Mouse (Mus musculus) bone marrow, adult 2 months (tissue): ENCODE measurements at regions not wholly inside any gene's neighbourhood (a gene's known extent, or its start where the extent isn't known, plus 50 kb on each side); places are given as distances from the start of the nearest gene placed in this dataset.

Experiments used
- H3K27ac ChIP-seq: fragments of 200-500 bp; 2 replicates; pipeline ENCODE4 v1.5.1; 2012; ENCODE audit warnings: low read depth, mild to moderate bottlenecking, control low read depth, inconsistent platforms, low read length; ENCODE audit not compliant: control insufficient read depth, poor library complexity, insufficient read depth
- H3K4me1 ChIP-seq: fragments of 200-500 bp; 2 replicates; pipeline ENCODE4 v1.6.1; 2011; ENCODE audit warnings: low read length; ENCODE audit not compliant: control insufficient read depth, insufficient read depth
- H3K4me3 ChIP-seq: fragments of 200-500 bp; replicated peaks from 2 replicates; pipeline ENCODE3; 2011; ENCODE audit warnings: mild to moderate bottlenecking, low read depth, low read length, control low read depth; ENCODE audit not compliant: control insufficient read depth
- CTCF ChIP-seq: fragments of 200-500 bp; IDR thresholded peaks from 2 replicates; pipeline ENCODE4 v1.5.1; 2011; ENCODE audit warnings: low read length, control low read depth; ENCODE audit not compliant: control insufficient read depth, insufficient read depth
- POLR2A ChIP-seq: fragments of 200-500 bp; IDR thresholded peaks from 2 replicates; pipeline ENCODE4 v1.6.1; 2011; ENCODE audit warnings: low read depth, mild to moderate bottlenecking, control low read depth, low read length, borderline replicate concordance; ENCODE audit not compliant: control insufficient read depth
- WGBS: fragments of 180-500 bp; shearing (Covaris S2); methylation state at CpG from one replicate; pipeline ENCODE4 v1.1.7; 2018; 5-methylcytosine and 5-hydroxymethylcytosine counted together

GRCm38 (mm10) chr12:107119076-107119475, 369.4 kb upstream of the 3110018I06Rik start:
- H3K27ac ChIP-seq: no peak overlapping the region
- TF ChIP-seq POLR2A: no peak
- TF ChIP-seq CTCF: no peak
- no peak overlapping the region for H3K4me3 ChIP-seq
- no peaks in the 10 kb centered on the region for H3K4me1 ChIP-seq
- 63% methylated on average over 10 of the region's 10 CpGs for WGBS

GRCm38 (mm10) chr12:107120486-107121186, 367.8 kb upstream of the 3110018I06Rik start:
- WGBS: 81% methylated on average over 21 of the region's 21 CpGs
- TF ChIP-seq CTCF: no peak
- TF ChIP-seq POLR2A: no peak
- H3K4me1 ChIP-seq: no peaks in the 10 kb centered on the region
- no peak overlapping the region for H3K27ac ChIP-seq
- no peak overlapping the region for H3K4me3 ChIP-seq

- Histone ChIP-seq H3K4me3 (no peak overlapping the region), H3K4me1 (no peaks in the 10 kb centered on the region), H3K27ac (no peak overlapping the region)
- TF ChIP-seq POLR2A (no peak), CTCF (no peak)
- 58% methylated on average over 4 of the region's 4 CpGs for WGBS
Observed at GRCm38 (mm10) chr12:107121990-107122389, 366.4 kb upstream of the 3110018I06Rik start.

- H3K4me1 ChIP-seq: no peaks in the 10 kb centered on the region
Observed at GRCm38 (mm10) chr12:107123661-107124060, 364.8 kb upstream of the 3110018I06Rik start.

GRCm38 (mm10) chr12:107124263-107124885, 364.1 kb upstream of the 3110018I06Rik start:
- H3K4me1 ChIP-seq: no peaks in the 10 kb centered on the region
- 93% methylated on average over 17 of the region's 17 CpGs for WGBS

More at GRCm38 (mm10) chr12:107123661-107124060, 364.8 kb upstream of the 3110018I06Rik start:
- Histone ChIP-seq H3K4me3 (no peak overlapping the region), H3K27ac (no peak overlapping the region)
- 83% methylated on average over 8 of the region's 8 CpGs for WGBS
- TF ChIP-seq CTCF (no peak), POLR2A (no peak)

GRCm38 (mm10) chr12:107125201-107125600, 363.2 kb upstream of the 3110018I06Rik start:
- Histone ChIP-seq H3K4me1 (no peaks in the 10 kb centered on the region), H3K4me3 (no peak overlapping the region), H3K27ac (no peak overlapping the region)
- TF ChIP-seq POLR2A: no peak
- no peak for TF ChIP-seq CTCF
- WGBS: 76% methylated on average over 7 of the region's 7 CpGs

More at GRCm38 (mm10) chr12:107124263-107124885, 364.1 kb upstream of the 3110018I06Rik start:
- no peak overlapping the region for H3K27ac ChIP-seq
- TF ChIP-seq CTCF (no peak), POLR2A (no peak)
- H3K4me3 ChIP-seq: no peak overlapping the region

- Histone ChIP-seq H3K27ac (no peak overlapping the region), H3K4me3 (no peak overlapping the region), H3K4me1 (no peaks in the 10 kb centered on the region)
- TF ChIP-seq CTCF (no peak), POLR2A (no peak)
- WGBS: 73% methylated on average over 10 of the region's 10 CpGs
Observed at GRCm38 (mm10) chr12:107126056-107126455, 362.4 kb upstream of the 3110018I06Rik start.

DNA sequence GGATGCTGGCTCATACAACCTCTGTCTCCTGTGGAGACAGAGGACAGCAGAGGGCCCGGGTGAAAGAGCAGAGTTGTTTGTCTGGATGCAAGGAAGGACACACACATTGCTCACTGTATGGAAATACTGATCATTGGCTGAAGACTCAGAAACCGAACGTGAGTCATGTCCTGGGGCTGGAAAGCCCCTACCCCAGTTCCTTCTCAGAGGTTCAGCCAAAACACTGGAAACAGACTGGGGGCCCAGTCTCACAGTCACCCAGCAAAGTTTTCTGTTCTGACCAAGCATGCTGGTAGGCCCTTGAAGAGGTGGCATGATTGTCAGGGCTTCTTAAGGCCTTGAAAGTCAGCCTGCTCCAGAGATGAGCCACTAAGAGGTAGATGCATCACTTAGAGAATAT, 360.8 kb upstream of the 3110018I06Rik start:
- no peak overlapping the region for H3K4me3 ChIP-seq
- H3K4me1 ChIP-seq: no peaks in the 10 kb centered on the region
- TF ChIP-seq CTCF: no peak
- no peak for TF ChIP-seq POLR2A
- no peak overlapping the region for H3K27ac ChIP-seq
- 65% methylated on average over 3 of the region's 3 CpGs for WGBS
